Mouse (Mus musculus) lung, postnatal 4 days (tissue): ENCODE measurements around the gene Rgs7bp.

Experiments
- DNase-seq, 2 experiments: peaks; one replicate each; pipeline ENCODE4 v3.0.0; 2021

Rgs7bp gene

DNA sequence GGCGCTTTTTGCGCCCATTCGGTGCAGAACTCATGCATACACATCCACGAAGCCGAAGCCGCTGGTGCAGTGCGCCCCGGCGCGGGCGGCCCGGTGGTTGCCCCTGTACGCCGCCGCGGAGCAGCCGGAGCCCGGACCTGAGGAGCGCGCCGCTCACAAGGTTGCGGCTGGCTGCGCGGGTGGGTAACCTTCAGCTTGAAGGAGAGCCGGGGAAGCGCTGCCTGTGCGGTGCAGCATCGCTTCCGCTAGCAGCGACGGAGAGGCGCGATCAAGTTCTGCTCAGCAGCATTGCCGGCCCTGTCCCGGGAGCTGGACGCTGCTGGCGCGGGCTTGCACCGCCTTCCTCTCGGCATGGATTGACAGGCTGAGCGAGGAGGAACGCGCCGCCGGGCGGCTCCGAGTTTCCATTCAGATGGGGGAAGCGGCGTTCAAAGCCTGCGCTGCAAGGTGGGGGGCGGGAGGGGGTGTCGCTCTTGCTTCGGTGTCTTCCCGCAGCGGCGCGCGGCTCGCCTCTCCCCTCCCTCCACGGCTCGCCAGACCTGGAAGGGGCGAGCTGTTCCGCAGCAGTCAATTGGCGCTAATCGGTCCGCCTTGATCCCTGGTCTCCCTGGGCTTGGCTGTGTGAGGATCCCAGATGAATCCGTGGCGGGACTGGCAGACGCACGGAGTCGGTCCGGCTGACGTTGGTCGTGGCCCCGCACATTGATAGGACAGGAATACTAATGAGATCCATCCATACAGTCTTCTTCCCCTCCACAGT, at the start of gene Rgs7bp:
TSS of gene Rgs7bp (minus strand) at position 750 of the 760 bp plus-strand sequence.
- peak; percentile 64 to 69 for DNase-seq

DNA sequence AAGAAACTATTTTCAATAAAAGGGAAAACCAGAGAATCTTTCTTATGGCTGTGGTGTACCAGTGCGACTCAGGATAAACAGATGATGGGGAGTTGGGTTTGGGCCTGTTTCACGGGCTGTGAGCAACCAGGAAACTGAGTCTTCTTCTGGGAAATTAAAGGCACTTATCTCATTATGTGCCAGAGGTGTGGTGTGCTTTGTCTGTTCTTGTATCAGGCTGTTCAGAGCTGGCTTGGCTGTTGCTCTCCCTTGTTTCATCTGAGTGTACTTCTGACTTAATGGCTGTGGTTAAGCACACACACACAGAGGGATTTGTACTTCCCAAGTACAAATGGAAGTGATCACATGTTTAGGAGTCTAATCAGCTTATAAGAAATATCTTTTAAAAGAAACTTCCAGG, 49.7 kb upstream of the Rgs7bp start:
- DNase-seq, result no peak

DNA sequence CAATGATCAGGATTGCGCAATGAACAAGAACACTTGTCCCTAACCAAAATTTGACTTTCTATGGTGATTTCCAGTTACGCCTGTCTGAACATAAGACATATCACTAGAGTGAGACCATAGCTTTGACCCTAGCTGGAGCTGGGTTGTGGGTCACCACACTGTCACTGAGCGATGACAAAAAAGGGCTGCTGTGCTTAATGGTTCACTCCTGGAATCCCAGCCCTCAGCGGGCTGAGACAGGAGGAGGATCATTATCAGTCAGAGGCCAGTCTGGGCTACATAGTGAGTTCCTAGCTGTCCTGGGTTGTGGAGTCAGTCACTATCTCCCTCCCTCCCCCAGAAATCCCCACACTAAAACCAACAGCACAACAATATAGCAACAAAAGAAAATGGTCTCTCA, 46.0 kb upstream of the Rgs7bp start:
- no peak for DNase-seq

DNA sequence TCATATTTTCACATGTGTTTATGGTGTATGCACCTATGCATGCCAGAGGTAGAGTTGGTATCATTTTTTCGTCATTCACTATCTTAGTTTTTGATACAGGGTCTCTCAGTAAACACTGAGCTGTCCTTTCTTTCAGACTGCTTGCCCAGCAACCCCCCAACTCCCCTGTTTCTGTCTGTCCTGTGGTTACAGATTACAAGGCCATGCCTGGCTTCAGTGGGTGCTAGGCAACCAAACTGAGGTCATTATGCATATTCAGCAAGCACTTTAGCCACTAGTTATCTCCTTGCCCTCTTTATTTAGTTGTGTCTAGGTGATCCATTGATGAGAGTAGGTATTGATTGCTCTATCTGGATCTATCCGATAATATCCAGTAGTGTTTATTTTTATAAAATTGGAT, 41.6 kb upstream of the Rgs7bp start:
- DNase-seq, result no peak

DNA sequence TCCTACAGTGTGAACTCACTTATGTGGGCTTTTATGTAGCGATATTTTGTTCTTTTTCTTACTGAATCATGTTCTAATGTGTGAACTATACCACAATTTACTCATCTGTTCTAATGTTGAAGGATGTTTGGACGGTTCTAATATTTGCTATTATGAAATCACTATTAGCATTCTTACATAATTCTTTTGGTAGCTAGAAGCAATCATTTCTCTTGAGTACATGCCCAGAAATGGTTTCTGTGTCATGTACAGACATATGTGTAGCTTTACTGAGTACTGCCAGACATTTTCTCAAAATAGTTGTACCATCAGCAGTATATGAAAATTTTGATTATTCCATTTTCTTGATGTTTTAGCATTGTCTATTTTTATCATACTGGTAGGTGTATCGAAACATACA, 34.5 kb upstream of the Rgs7bp start:
- no peak for DNase-seq

DNA sequence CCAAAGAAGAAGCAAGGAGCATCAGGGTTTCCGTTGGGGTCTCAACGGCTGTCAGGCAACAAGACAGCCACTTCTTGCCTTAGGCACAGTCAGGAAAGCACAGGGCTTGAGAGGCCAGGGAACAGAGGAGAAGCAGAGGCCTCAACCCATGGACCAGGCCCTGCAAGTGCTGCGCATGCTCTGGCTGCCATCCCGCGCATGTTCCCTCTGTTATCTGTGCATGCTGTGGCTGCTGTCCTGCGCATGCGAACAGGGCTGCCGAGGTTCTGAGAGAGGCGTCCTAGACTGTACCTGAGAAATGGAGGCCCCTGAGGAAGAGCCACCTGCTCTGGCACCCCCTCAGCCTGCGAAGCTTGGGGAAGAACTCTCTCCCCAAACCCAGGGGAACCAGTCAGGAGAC, 27.1 kb upstream of the Rgs7bp start, which contains the start of gene 4933425L06Rik:
TSS of gene 4933425L06Rik (plus strand) at position 261 of the 400 bp plus-strand sequence.
- no peak for DNase-seq

DNA sequence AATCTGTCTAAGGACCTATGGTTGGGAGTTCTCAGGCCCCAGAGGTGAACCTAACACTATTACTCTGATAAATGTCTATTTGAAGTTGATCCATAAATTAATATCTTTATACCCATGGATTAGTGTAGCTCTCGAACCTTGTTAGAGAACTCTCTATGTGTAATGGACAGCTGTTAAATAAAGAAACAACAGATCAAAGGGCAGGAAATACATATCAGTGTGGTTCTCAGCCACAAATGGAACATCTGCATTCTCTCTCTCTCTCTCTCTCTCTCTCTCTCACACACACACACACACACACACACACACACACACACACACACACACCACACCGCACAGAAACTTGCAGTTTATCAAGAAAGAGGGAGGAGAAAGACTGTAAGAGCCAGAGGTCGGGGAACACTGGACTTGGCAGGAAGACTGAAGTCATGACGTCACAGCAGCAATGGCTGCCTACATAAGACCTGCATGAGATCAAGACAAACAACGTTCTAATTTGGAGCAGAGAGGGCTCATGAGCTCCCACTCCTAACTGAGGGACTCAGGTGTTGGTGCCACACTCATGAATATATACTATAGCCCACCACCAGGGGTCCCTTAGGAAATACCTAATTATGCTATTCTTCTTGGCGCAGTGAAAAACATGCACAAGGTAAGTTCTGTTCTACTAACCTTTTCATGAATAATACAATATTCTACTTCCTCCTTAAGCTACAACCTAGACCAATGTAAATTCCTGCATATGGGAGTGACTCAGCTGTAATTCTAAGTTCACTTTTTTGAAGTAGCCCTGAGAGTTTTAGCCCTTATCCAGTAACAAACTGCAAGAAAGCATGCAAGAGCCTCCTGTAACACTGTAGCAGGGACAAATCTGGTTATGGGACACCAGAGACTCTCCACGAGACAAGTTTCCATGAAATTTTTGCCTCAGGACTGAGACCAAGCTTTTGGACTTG, 12.4 kb upstream of the Rgs7bp start:
- no peak for DNase-seq

DNA sequence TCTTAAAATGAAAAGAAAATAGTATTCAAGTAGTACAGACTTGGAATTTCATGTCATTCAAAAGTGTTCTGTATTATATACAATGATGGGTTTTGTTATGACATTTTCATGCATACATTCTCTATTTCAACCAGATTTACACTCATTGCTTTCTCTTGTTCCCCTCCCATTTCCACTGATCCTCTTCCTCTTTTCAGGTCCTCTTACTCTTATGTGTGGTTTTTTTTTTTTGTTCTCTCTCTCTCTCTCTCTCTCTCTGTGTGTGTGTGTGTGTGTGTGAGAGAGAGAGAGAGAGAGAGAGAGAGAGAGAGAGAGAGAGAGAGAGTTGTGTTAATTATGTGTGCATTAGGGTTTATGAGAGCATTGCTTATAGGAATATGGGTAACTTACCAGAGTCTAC, 11.4 kb upstream of the Rgs7bp start:
- DNase-seq, result no peak

DNA sequence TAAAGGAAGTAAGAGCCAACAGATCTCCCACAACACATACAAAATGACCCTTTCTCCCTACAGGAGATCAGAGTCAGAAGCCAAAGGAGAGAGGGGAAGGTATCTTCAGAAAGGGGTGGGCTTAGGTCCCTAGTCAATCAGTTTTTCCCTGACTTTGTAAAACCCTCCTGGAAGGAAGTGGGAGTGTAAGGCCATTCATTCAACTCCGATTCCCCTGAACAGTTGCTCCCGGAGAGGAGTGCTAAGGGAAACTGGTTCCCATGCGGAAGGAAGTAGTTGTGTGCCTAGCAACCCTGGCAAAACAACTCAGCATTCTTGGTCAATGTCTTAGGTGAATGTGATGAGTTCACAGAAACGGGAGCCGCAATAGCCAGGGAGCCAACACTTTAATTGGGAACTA, 644 bp upstream of the Rgs7bp start:
- no peak for DNase-seq

DNA sequence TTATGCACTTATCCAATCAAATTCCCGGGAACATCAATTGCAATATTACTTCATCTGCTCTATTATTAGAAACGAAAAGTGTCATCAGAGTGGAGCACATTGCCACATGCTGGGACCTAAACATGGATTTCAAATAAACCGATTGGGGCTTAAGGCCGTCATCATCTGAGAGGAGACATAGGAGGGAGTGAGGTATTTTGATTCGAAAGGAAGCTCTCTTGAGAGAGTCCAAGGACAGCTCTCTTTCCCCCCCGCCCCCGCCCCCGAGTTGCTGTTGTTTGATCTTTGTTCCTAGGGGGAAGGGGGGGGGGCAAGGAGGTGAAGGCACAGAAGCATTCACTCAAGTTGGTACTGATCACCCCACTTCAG, 195 bp upstream of the Rgs7bp start:
- DNase-seq, result no peak

DNA sequence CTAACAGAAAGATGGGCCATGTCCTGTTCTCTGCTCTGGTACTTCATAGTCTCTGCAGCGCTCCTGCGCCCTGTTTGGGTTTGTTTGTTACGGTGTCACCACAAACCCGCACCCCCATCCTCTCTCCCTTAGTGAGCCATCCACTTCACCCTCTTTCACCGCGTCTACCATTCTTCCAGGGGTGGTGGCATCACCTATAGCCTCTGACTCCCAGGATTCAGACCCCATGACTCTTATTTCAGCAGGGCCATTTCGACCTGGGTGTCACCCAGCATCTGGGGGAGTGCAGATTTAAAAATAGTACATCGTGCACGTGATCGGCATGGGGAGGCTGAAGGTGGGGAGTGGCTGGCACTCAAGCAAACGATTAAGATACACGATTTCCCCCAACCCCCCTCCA, 1.1 kb downstream of the Rgs7bp start:
- DNase-seq, result no peak

DNA sequence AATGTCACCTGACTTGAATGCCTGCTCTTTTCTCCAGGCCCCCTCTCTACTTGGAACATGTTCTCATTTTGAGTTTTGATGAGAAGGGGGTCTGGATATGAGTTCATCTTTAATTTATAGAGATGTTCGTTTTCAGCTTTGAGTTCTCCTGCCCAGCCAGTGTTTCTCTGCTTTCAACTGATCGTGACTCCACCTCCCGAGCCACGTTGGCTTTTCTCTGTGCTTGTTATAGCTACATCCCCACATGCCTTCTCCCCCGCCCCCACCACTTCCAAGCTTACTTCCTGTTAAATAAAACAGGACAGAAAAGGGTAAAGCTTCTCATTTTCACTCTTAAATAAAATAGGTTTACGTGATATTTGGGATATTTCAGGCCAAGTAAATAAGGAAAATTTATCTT, 3.3 kb downstream of the Rgs7bp start:
- no peak for DNase-seq

DNA sequence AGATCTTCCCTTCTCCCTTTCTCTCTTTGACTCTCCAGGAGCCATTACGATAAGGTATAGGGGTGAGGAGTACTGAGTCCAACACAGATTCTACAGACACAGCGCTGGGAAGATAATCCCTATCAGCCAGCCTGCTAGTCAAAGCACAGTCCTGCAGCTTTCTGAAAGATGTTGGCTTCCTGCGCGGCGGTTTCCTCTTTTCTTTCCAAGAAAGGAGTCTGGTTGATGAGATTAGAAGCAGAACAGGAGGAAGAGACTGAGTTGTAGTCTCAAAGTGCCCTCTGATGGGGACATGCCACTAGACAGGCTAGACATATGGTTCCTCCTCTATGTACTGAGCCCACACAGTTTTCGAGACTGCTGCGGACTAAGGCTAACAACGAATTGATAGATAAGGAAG, 6.1 kb downstream of the Rgs7bp start:
- no peak for DNase-seq

DNA sequence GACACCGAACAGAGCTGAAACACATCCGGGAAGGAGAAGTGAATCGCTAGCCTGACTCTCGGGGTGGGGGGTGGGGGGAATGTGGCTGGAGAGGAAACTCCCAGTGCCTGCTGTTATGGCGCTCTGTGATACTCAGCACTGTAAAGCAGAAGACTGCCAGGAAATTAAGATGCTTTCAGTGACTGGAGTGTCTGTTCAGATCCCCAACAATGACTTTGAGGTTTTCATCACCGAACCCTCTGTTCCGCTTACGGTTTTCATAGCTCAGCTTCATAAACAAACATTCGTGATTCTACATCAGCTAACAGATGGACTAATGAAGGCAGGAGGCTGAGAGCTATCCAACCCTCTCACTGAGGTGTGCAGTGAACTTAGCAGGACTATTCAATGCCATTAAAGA, 7.4 kb downstream of the Rgs7bp start:
- no peak for DNase-seq

DNA sequence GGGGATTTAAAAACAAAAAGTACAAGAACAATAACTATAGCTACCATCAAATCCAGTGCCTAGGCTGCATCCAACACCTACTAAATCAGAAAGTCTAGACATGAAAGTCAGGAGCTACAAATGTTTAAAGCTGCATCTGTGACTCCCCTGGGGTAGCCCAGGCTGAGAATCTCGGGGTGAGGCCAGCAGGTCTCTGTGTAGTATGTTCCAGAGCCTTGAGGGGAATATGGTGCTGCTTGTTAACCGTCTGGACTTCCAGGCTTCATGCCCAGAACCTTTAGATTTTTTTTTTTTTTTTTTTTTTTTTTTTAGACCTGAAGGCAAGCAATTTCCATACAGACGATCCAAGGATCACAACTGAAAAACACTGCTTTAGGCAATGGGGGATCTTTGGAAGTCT, 10.8 kb downstream of the Rgs7bp start:
- no peak for DNase-seq

DNA sequence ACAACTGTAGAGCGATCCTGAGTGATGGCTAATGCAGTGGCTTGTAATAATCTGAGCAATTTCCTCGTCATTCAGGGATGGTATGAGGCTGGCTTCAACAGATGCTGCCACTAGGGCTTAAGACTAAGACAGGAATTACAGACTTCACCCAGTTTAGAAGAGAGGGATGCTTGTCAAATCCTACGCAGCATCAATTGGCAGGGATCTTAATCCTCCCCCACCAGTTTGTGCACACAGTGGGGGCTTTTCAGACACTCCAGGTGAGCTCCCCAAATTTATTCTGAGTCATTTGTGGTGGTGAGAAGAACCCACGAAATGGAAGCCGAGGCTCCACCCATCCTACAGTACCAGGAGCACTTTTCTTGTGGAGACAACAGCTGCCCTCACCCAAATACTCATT, 16.4 kb downstream of the Rgs7bp start:
- no peak for DNase-seq

DNA sequence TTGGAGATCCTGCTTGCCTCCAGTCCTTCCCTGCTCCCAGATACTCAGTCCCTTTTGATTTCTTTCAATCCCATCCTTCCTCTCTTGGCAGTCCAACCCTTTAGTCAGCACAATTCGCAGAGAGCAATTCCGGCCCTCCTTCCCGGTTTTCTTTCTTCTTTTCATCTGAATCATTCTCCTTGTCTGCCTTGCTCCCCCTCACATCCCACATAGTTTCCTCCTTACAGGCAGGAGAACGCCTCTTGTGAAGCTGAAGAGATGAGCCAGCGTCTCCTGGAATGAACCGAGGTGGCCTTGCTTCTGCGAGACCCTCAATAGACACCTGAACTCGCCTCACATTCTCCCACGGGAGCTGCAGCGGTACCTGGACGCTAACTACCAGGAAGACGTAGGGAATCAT, 16.9 kb downstream of the Rgs7bp start:
- no peak for DNase-seq

DNA sequence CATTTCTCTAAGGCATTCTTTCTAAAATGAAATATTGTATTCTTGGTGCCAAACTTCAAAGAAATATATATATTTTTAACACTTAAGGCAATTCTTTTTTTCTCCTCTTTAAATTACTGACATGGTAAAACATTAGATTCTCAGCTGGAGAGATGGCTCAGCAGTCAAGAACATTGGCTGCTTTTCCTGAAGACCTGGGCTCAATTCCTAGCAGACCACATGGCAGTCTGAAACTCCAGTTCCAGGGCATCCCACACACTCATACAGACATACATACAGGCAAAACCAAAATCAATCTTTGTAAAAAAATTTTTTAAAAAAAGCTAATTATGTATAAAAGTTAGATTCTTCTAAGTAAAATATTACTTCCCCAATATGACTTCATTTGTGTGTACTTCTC, 22.8 kb downstream of the Rgs7bp start:
- no peak for DNase-seq

DNA sequence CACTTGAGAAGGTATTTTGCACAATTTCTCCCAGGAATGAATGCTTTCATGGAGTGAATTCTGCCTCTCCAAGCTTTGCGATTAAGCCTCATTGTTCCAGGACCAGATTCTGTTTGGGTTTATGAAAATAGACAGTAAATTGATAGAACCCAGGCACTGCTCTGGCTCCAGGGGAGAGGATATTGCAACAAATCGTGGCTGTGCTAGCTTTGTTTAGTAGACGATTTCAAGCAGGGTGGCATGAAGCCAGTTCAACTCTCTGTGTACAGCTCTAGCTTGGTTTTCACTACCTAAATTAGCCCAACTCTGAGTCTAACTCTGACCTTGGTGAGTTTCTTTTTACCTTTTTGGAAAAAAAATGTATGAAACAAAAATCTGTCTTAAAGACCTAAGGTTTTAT, 26.5 kb downstream of the Rgs7bp start:
- no peak for DNase-seq

DNA sequence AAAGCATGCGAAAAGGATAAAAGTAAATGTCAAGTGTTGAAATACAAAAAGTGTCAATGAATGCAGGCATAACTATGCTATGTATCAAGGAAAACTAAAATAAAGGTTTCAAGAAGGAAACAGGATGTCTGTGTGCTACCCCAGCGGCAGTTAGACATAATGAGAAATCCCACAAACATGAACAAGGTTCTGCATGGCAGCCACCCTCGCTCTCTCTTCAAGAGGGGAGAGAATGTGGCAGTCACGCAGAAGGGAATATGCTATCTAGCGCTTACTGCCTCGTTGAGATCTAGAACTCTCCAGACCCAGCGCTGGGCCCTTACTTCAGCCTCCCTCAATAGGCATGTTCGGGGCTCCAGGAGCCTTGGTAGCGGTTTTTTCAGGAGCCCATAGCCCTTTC, 38.2 kb downstream of the Rgs7bp start:
- no peak for DNase-seq

DNA sequence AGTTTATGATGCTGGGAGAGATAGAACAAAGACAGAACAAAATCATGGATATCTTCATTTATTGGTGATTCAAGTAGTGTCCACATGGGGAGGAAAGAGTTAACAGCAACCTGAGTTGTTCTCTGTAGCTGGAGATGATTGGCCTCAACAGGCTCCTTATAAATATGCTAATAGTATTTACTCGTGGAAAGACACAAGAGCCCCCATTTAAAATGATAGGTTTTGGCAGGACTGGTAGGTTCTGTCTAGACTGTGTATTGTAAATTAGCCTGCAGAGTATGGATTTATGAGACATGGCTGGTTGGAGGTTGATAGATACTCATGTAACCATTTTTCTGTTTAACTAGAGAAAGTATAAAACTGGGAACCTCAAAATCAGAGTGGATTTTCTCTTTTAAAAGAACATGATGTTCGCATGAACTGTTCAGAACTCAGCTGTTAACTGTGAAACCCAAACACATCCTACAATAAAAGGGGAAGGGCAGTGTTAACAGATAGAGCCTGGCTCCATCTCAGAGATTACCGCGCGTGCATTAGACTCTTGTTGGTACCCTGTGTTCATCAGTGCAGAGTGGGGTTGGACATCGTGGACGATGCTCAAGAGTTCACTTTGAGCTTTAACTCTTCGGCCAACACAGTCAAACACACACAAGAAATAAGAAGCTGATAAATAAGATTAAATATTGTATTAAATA, 38.9 kb downstream of the Rgs7bp start:
- DNase-seq, result no peak

DNA sequence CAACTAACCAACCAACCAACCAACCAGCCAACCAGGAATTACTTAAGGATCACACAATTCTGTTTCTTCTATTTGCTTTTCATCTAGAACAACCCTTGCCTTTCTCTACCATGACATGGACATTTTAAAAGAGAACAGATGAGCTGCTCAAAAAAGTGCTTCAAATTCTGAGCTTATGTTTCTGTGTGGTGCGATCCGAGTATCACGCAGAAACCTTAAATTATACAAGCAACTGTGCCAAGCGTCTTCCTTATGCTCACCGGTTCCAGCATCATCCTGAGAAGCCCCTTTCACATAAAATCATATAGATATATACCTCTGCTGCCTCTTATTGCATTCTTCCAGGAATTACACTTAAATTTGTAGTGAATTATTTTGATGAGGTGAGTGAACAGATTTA, 43.4 kb downstream of the Rgs7bp start:
- DNase-seq, result no peak

DNA sequence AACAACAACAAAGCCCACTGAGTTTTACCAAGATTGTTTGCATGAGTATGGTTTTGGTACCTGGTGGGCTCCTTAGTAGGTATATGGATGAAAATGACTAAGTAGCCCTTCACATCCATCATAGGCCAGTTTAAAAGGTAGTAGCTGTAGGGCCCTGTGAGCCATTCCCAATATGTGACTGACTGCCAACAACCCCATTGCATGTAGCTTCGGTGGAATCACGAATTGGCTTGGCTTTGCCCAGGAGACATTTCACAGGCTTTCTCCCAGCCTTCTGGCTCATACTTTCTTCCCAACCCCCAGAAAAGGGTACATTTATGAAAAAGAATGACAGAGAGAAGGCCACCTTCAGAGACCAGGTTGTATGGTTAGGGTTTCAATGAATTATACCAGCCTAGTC, 45.8 kb downstream of the Rgs7bp start:
- DNase-seq, result no peak

DNA sequence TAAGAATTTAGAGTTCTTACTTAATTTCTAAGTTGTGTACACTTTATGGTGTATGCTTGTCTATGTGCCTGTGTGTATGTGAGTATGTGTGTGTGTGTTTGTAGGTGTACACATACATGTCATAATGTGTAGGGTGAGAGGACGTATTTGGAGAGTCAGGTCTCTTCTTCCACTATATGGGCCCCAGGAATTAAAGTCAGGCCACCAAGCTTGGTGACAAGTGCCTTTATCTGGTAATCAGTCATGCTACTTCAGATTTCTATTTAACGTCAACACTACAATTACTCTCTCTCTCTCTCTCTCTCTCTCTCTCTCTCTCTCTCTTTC, 51.9 kb downstream of the Rgs7bp start:
- DNase-seq, result no peak
